Mouse (Mus musculus) midbrain, postnatal 0 days (tissue): ENCODE measurements at regions not wholly inside any gene's neighbourhood (a gene's known extent, or its start where the extent isn't known, plus 50 kb on each side); places are given as distances from the start of the nearest gene placed in this dataset.
"Not testable (repeated sequence)": the region's sequence is repeated elsewhere in the genome, so short reads cannot be mapped to it uniquely, and the experiment has no call there.

Source experiments
- ATAC-seq: fragments of 200-750 bp; cut with Nextera tagmentation; 2 replicates; pipeline ENCODE4 v1.8.0; 2017; ENCODE audit warnings: moderate number of reproducible peaks, mild to moderate bottlenecking, moderate TSS enrichment, moderate library complexity; ENCODE audit not compliant: low FRiP score
- DNase-seq: peaks from one replicate; pipeline ENCODE4 v3.0.0-alpha.2; 2015; ENCODE audit warnings: low spot score
- H3K27ac ChIP-seq: fragments of 300-500 bp; sonication (generic); 2 replicates; pipeline ENCODE4 v1.5.1; 2014; ENCODE audit warnings: low read depth, mild to moderate bottlenecking, low read length, mixed read lengths
- H3K27me3 ChIP-seq: fragments of 300-500 bp; sonication (generic); 2 replicates; pipeline ENCODE4 v1.6.1; 2014; ENCODE audit warnings: low read length, control low read depth, mixed read lengths; ENCODE audit not compliant: insufficient read depth
- H3K36me3 ChIP-seq: fragments of 300-500 bp; sonication (generic); 2 replicates; pipeline ENCODE4 v1.6.1; 2014; ENCODE audit warnings: low read length, control low read depth, mixed read lengths; ENCODE audit not compliant: insufficient read depth
- H3K4me1 ChIP-seq: fragments of 300-500 bp; sonication (generic); 2 replicates; pipeline ENCODE4 v1.6.1; 2014; ENCODE audit warnings: mild to moderate bottlenecking, control low read depth, antibody characterized with exemption, low read length, mixed read lengths; ENCODE audit not compliant: insufficient read depth
- H3K4me2 ChIP-seq: fragments of 300-500 bp; sonication (generic); 2 replicates; pipeline ENCODE4 v1.6.1; 2014; ENCODE audit warnings: low read depth, mild to moderate bottlenecking, low read length, mixed read lengths; ENCODE audit not compliant: poor library complexity, severe bottlenecking
- H3K4me3 ChIP-seq: fragments of 300-500 bp; sonication (generic); 2 replicates; pipeline ENCODE4 v1.5.1; 2014; ENCODE audit warnings: low read depth, mild to moderate bottlenecking, low read length, moderate library complexity
- H3K9ac ChIP-seq: fragments of 300-500 bp; sonication (generic); replicated peaks from 2 replicates; pipeline ENCODE4 v1.6.1; 2014; ENCODE audit warnings: mild to moderate bottlenecking, low read length, moderate library complexity, mixed read lengths; ENCODE audit not compliant: poor library complexity, severe bottlenecking
- H3K9me3 ChIP-seq: fragments of 300-500 bp; sonication (generic); 2 replicates; pipeline ENCODE4 v1.6.1; 2016; ENCODE audit warnings: low read length, control low read depth
- CTCF ChIP-seq: IDR thresholded peaks from 2 replicates; pipeline ENCODE4 v1.5.1; 2016; ENCODE audit warnings: antibody characterized with exemption, mild to moderate bottlenecking
- WGBS: fragments of 180-500 bp; shearing (Covaris S2); extraction: QIAGEN DNeasy Blood & Tissue Kit; methylation state at CpG from one replicate; pipeline ENCODE4 v1.1.7; 2014; 5-methylcytosine and 5-hydroxymethylcytosine counted together

DNA sequence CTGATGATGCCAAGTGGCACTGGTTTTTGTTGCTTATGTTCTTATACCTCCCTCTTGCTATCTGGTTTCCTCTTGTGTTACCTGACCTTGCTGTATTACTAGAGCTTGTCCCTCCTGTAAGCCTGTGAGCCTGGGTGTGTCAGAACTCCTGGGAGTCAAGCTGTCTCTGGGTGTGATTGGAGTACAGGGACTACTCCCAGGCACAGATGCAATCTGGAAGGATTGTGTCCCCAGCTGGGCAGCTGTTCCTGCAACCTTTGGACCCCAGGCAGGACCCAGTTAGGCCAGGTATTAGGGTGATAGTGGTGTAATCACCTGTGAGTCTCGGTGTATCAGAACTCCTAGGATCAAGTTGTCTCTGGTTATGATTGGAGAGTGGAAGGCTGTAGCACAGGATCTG is 97.4 kb upstream of the Dock11 start:
- 70% methylated on average over 1 of the region's 1 CpGs for WGBS
- DNase-seq = no peak
- Histone ChIP-seq H3K36me3 (no peaks in the 10 kb centered on the region), H3K4me3 (no peak overlapping the region), H3K4me2 (no peak overlapping the region), H3K4me1 (no peaks in the 10 kb centered on the region), H3K27me3 (no peaks in the 10 kb centered on the region), H3K9me3 (no peaks in the 10 kb centered on the region), H3K9ac (no peak overlapping the region), H3K27ac (no peak overlapping the region)
- no peak for ATAC-seq
- TF ChIP-seq CTCF = no peak

DNA sequence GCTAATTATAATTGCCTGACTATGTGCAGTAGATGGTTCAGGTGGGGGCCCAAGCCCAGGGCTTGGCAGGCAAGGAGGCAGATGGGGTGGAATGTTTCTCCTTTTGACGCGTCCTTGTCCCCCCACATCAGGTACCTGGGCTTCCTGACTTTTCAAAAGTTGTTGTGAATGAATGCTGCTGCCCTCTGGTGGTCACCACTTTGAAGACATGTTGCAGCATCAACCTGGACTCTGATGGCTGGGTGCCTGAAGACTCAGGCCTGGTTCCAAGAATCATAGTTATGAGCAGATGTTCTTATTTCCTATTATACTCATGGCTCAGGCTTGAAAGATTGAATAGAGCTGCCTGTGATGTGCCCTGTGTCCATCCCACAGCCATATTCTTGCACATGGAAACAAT is 75.4 kb upstream of the Dock11 start:
- Histone ChIP-seq H3K4me1 (no peaks in the 10 kb centered on the region), H3K9ac (no peak overlapping the region), H3K27me3 (no peaks in the 10 kb centered on the region), H3K4me3 (no peak overlapping the region), H3K4me2 (no peak overlapping the region), H3K36me3 (no peaks in the 10 kb centered on the region), H3K9me3 (no peaks in the 10 kb centered on the region), H3K27ac (no peak overlapping the region)
- peak; percentile 11 for DNase-seq
- peak; percentile 38 for TF ChIP-seq CTCF
- WGBS = 65% methylated on average over 2 of the region's 2 CpGs
- no peak for ATAC-seq

DNA sequence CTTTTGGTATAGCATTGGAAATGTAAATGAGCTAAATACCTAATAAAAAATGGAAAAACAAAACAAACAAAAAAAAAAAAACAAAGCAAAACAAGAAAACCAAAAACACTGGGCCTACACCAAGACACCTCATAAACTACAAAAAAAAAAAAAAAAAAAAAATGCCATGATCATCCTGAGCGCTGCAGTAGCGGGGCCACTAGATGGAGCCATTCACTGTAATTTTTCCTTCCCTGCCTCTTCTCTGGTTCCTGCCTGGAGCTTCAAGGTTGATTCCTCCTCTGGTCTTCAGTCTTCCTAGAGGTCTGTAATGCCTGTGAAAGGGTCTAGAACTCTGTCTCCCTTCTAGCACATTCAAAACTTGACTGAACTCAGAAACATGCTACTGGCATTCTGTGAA is 54.2 kb upstream of the Dock11 start:
- peak; percentile 64 for TF ChIP-seq CTCF
- not testable (repeated sequence) for H3K27ac ChIP-seq, H3K27me3 ChIP-seq, H3K9me3 ChIP-seq, H3K9ac ChIP-seq, H3K36me3 ChIP-seq, H3K4me3 ChIP-seq, H3K4me1 ChIP-seq, H3K4me2 ChIP-seq
- 0% methylated on average over 1 of the region's 2 CpGs for WGBS
- peak; percentile 34 for DNase-seq
- peak; percentile 52; the same call in 1 of the 2 replicates for ATAC-seq

DNA sequence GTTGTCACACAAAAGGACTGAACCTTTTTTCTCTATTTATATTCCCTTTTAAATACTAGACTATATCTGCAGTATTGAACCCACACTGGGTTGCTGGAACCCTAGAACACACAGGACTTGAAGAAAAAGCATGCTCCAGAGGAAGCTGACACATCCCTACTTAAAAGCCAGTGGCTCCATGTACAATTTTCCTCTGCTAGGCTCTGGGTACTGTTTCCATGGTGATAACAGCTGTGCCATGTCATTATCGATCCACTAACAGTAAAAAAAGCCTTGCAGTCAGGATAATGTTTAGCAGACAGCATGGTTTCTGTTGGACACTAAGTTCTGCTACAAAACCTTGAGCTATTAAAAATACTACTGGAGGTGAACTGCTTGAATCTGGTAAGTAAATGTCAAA is 50.6 kb upstream of the Dock11 start:
- ATAC-seq (no peak), DNase-seq (peak; percentile 2)
- Histone ChIP-seq H3K9ac (no peak overlapping the region), H3K4me3 (no peak overlapping the region), H3K27me3 (no peaks in the 10 kb centered on the region), H3K27ac (no peak overlapping the region), H3K4me2 (no peak overlapping the region), H3K36me3 (no peaks in the 10 kb centered on the region), H3K9me3 (no peaks in the 10 kb centered on the region), H3K4me1 (no peaks in the 10 kb centered on the region)
- 33% methylated on average over 1 of the region's 1 CpGs for WGBS
- TF ChIP-seq CTCF = no peak
